Mouse (Mus musculus): Measurements from ENCODE around the gene Gm20388.

GRCm38 (mm10) chr8:124311723-124312122 is 4401.1 kb downstream of the Gm20388 start:
- no peak for TF ChIP-seq EP300 (optimal IDR thresholded peaks at IDR 0.05)
- TF ChIP-seq CTCF (IDR thresholded peaks at IDR 0.05; ENCODE audit: low read depth): no peak
